Mouse (Mus musculus) heart, adult 2 months (tissue): ENCODE results near the gene Anapc16.

Source experiments
- CTCF ChIP-seq: fragments of 200-600 bp; IDR thresholded peaks from 2 replicates; pipeline ENCODE4 v1.8.1; 2022; ENCODE audit warnings: antibody characterized with exemption, mild to moderate bottlenecking, moderate library complexity
- EP300 ChIP-seq: fragments of 200-500 bp; IDR thresholded peaks from 2 replicates; pipeline ENCODE4 v1.6.1; 2011; ENCODE audit warnings: low read depth, low read length, control low read depth; ENCODE audit not compliant: insufficient read depth
- POLR2A ChIP-seq: fragments of 200-500 bp; IDR thresholded peaks from 2 replicates; pipeline ENCODE4 v1.6.1; 2011; ENCODE audit warnings: mild to moderate bottlenecking, low read depth, low read length, control low read depth; ENCODE audit not compliant: insufficient read depth

- TF ChIP-seq POLR2A (no peak), CTCF (no peak), EP300 (no peak)
Observed at GRCm38 (mm10) chr10:60028181-60028580, 25.2 kb upstream of the Anapc16 start.
